Mouse (Mus musculus): Measurements from ENCODE around the gene Lix1l. TPM values are rescaled to one million over a fixed set of nuclear protein-coding genes. Genes with fewer than 3 reads are reported as not detected.
A peak's percentile ranks its signal among the peaks of the same experiment; 100 is the strongest.

Lix1l gene
- total and polyA plus RNA-seq, 3 experiments = 0.49 to 3.6 (median 2.4) TPM

GRCm38 (mm10) chr3:96593790-96594560 is 7.0 kb upstream of the Lix1l start, which contains the start of gene Polr3gl:
Gene Polr3gl, minus strand, starts transcription at chr3:96594181.
- peak within 1 kb of the TSS; percentile 82 for H3K4me3 ChIP-seq (ENCODE audit: low read depth, low read length)
- peaks cover 8% of the 10 kb centered on the region for H3K9me3 ChIP-seq (replicated peaks)
- ATAC-seq (ENCODE audit: extremely low read depth, insufficient number of reproducible peaks, low FRiP score, poor library complexity, severe bottlenecking) (peak; percentile 99), DNase-seq (ENCODE audit: low spot score) (peak; percentile 96)
- TF ChIP-seq GATA1 (IDR thresholded peaks at IDR 0.05; ENCODE audit: borderline replicate concordance, low read length) (no peak), CTCF (IDR thresholded peaks at IDR 0.05; ENCODE audit: low read depth, low read length) (no peak), POLR2AphosphoS5 (IDR thresholded peaks at IDR 0.05; ENCODE audit: insufficient replicate concordance, low read depth, low read length) (no peak), TAL1 (conservative IDR thresholded peaks at IDR 0.05; ENCODE audit: low read depth, low read length) (no peak), GATA2 (IDR thresholded peaks at IDR 0.05; ENCODE audit: borderline replicate concordance, low read depth, low read length) (no peak)
- peaks cover 37% of the 10 kb centered on the region for H3K27me3 ChIP-seq (ENCODE audit: insufficient read depth, low read length)
- peaks cover 9% of the 10 kb centered on the region for H3K36me3 ChIP-seq (replicated peaks)
- H3K4me1 ChIP-seq (ENCODE audit: insufficient read depth, low read depth, low read length) = peaks cover 47% of the 10 kb centered on the region

- DNase-seq (ENCODE audit: low spot score) = no peak
- no peak overlapping the region for H3K4me3 ChIP-seq (ENCODE audit: low read depth, low read length)
- H3K4me1 ChIP-seq (ENCODE audit: insufficient read depth, low read depth, low read length) = peaks cover 52% of the 10 kb centered on the region
- TF ChIP-seq TAL1 (conservative IDR thresholded peaks at IDR 0.05; ENCODE audit: low read depth, low read length) (no peak), GATA2 (IDR thresholded peaks at IDR 0.05; ENCODE audit: borderline replicate concordance, low read depth, low read length) (no peak), GATA1 (IDR thresholded peaks at IDR 0.05; ENCODE audit: borderline replicate concordance, low read length) (no peak), CTCF (IDR thresholded peaks at IDR 0.05; ENCODE audit: low read depth, low read length) (no peak), POLR2AphosphoS5 (IDR thresholded peaks at IDR 0.05; ENCODE audit: insufficient replicate concordance, low read depth, low read length) (no peak)
- H3K9me3 ChIP-seq (replicated peaks) = peaks cover 8% of the 10 kb centered on the region
- ATAC-seq (ENCODE audit: extremely low read depth, insufficient number of reproducible peaks, low FRiP score, poor library complexity, severe bottlenecking) = no peak
- H3K36me3 ChIP-seq (replicated peaks) = peaks cover 4% of the 10 kb centered on the region
- peaks cover 42% of the 10 kb centered on the region for H3K27me3 ChIP-seq (ENCODE audit: insufficient read depth, low read length)
Measured at GRCm38 (mm10) chr3:96594851-96595250, 6.1 kb upstream of the Lix1l start.

GRCm38 (mm10) chr3:96595661-96596060 is 5.3 kb upstream of the Lix1l start:
- DNase-seq (ENCODE audit: low spot score) = no peak
- no peak for ATAC-seq (ENCODE audit: extremely low read depth, insufficient number of reproducible peaks, low FRiP score, poor library complexity, severe bottlenecking)
- no peak for TF ChIP-seq GATA2 (IDR thresholded peaks at IDR 0.05; ENCODE audit: borderline replicate concordance, low read depth, low read length)
- TF ChIP-seq TAL1 (conservative IDR thresholded peaks at IDR 0.05; ENCODE audit: low read depth, low read length) = no peak
- TF ChIP-seq CTCF (IDR thresholded peaks at IDR 0.05; ENCODE audit: low read depth, low read length) = no peak
- no peak for TF ChIP-seq POLR2AphosphoS5 (IDR thresholded peaks at IDR 0.05; ENCODE audit: insufficient replicate concordance, low read depth, low read length)
- TF ChIP-seq GATA1 (IDR thresholded peaks at IDR 0.05; ENCODE audit: borderline replicate concordance, low read length) = no peak
- H3K9me3 ChIP-seq (replicated peaks) = peaks cover 8% of the 10 kb centered on the region
- peaks cover 60% of the 10 kb centered on the region for H3K4me1 ChIP-seq (ENCODE audit: insufficient read depth, low read depth, low read length)
- H3K4me3 ChIP-seq (ENCODE audit: low read depth, low read length) = no peak overlapping the region
- peaks cover 42% of the 10 kb centered on the region for H3K27me3 ChIP-seq (ENCODE audit: insufficient read depth, low read length)
- H3K36me3 ChIP-seq (replicated peaks) = no peaks in the 10 kb centered on the region

DNA sequence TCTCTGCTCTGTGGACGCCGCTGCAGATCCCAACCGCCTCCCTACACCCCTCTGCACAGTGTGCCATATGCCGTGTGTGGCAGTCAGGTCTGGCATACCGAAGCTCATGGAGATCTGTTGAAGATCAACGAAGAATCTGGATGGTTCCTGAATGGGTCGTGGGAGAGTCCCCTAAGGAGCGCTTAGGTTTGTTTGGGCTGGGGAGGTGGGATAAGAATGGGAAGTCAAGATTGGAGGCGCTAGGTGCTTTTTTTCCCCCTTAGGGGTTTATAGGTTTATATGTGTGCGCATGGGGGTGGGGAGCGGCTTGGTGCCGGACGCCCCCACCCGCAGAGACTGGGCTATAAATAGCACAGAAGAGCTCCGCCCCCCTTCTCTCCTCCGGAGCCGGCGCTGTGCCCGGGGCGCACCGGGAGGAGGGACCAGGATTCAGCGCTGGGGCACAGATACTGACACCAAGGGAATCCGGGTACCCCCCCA is 4.7 kb upstream of the Lix1l start, which contains the start of gene Ankrd34a:
Gene Ankrd34a, plus strand, starts transcription at position 409 of the 480 bp plus-strand sequence.
- TF ChIP-seq POLR2AphosphoS5 (IDR thresholded peaks at IDR 0.05; ENCODE audit: insufficient replicate concordance, low read depth, low read length) = no peak
- TF ChIP-seq TAL1 (conservative IDR thresholded peaks at IDR 0.05; ENCODE audit: low read depth, low read length) = no peak
- no peak for TF ChIP-seq CTCF (IDR thresholded peaks at IDR 0.05; ENCODE audit: low read depth, low read length)
- TF ChIP-seq GATA1 (IDR thresholded peaks at IDR 0.05; ENCODE audit: borderline replicate concordance, low read length) = no peak
- no peak for TF ChIP-seq GATA2 (IDR thresholded peaks at IDR 0.05; ENCODE audit: borderline replicate concordance, low read depth, low read length)
- peaks cover 43% of the 10 kb centered on the region for H3K27me3 ChIP-seq (ENCODE audit: insufficient read depth, low read length)
- no peaks in the 10 kb centered on the region for H3K36me3 ChIP-seq (replicated peaks)
- H3K9me3 ChIP-seq (replicated peaks) = peaks cover 8% of the 10 kb centered on the region
- peaks cover 65% of the 10 kb centered on the region for H3K4me1 ChIP-seq (ENCODE audit: insufficient read depth, low read depth, low read length)
- peak within 1 kb of the TSS; percentile 34; the same call in 1 of the 2 replicates for H3K4me3 ChIP-seq (ENCODE audit: low read depth, low read length)
- no peak for ATAC-seq (ENCODE audit: extremely low read depth, insufficient number of reproducible peaks, low FRiP score, poor library complexity, severe bottlenecking)
- no peak for DNase-seq (ENCODE audit: low spot score)

- peaks cover 49% of the 10 kb centered on the region for H3K27me3 ChIP-seq (ENCODE audit: insufficient read depth, low read length)
Measured at GRCm38 (mm10) chr3:96596855-96597254, 4.1 kb upstream of the Lix1l start.

GRCm38 (mm10) chr3:96597435-96597891 is 3.5 kb upstream of the Lix1l start:
- DNase-seq (ENCODE audit: low spot score) (no peak), ATAC-seq (ENCODE audit: extremely low read depth, insufficient number of reproducible peaks, low FRiP score, poor library complexity, severe bottlenecking) (no peak)
- H3K4me1 ChIP-seq (ENCODE audit: insufficient read depth, low read depth, low read length) = peaks cover 70% of the 10 kb centered on the region
- H3K9me3 ChIP-seq (replicated peaks) = peaks cover 8% of the 10 kb centered on the region
- H3K36me3 ChIP-seq (replicated peaks) = no peaks in the 10 kb centered on the region
- H3K4me3 ChIP-seq (ENCODE audit: low read depth, low read length) = peak overlapping the region; percentile 34; the same call in 1 of the 2 replicates
- peaks cover 55% of the 10 kb centered on the region for H3K27me3 ChIP-seq (ENCODE audit: insufficient read depth, low read length)
- TF ChIP-seq GATA2 (IDR thresholded peaks at IDR 0.05; ENCODE audit: borderline replicate concordance, low read depth, low read length) = no peak
- no peak for TF ChIP-seq CTCF (IDR thresholded peaks at IDR 0.05; ENCODE audit: low read depth, low read length)
- TF ChIP-seq TAL1 (conservative IDR thresholded peaks at IDR 0.05; ENCODE audit: low read depth, low read length) = no peak
- no peak for TF ChIP-seq GATA1 (IDR thresholded peaks at IDR 0.05; ENCODE audit: borderline replicate concordance, low read length)
- no peak for TF ChIP-seq POLR2AphosphoS5 (IDR thresholded peaks at IDR 0.05; ENCODE audit: insufficient replicate concordance, low read depth, low read length)

More at GRCm38 (mm10) chr3:96596855-96597254, 4.1 kb upstream of the Lix1l start:
- H3K4me3 ChIP-seq (ENCODE audit: low read depth, low read length) = no peak overlapping the region
- ATAC-seq (ENCODE audit: extremely low read depth, insufficient number of reproducible peaks, low FRiP score, poor library complexity, severe bottlenecking) (no peak), DNase-seq (ENCODE audit: low spot score) (no peak)
- TF ChIP-seq GATA2 (IDR thresholded peaks at IDR 0.05; ENCODE audit: borderline replicate concordance, low read depth, low read length) (no peak), POLR2AphosphoS5 (IDR thresholded peaks at IDR 0.05; ENCODE audit: insufficient replicate concordance, low read depth, low read length) (no peak), CTCF (IDR thresholded peaks at IDR 0.05; ENCODE audit: low read depth, low read length) (no peak), GATA1 (IDR thresholded peaks at IDR 0.05; ENCODE audit: borderline replicate concordance, low read length) (no peak)
- H3K4me1 ChIP-seq (ENCODE audit: insufficient read depth, low read depth, low read length) = peaks cover 71% of the 10 kb centered on the region
- no peaks in the 10 kb centered on the region for H3K36me3 ChIP-seq (replicated peaks)
- H3K9me3 ChIP-seq (replicated peaks) = peaks cover 8% of the 10 kb centered on the region

Measured in G1E (cell line).